Mouse (Mus musculus) activated CD4-positive, CD25-positive, alpha-beta regulatory T cell (primary cell): ENCODE results near the gene Sult2a1. TPM values are rescaled to one million over a fixed set of nuclear protein-coding genes. Genes with fewer than 3 reads are reported as not detected.

Source experiments
- polyA plus RNA-seq, 2 experiments: library from polyadenylated mRNA; unstranded; fragments of 100-300 nt; shearing (Covaris generic); gene quantifications; one replicate each; pipeline ENCODE4 v1.2.1; 2017

Gene Sult2a1
- not detected for polyA plus RNA-seq

DNA sequence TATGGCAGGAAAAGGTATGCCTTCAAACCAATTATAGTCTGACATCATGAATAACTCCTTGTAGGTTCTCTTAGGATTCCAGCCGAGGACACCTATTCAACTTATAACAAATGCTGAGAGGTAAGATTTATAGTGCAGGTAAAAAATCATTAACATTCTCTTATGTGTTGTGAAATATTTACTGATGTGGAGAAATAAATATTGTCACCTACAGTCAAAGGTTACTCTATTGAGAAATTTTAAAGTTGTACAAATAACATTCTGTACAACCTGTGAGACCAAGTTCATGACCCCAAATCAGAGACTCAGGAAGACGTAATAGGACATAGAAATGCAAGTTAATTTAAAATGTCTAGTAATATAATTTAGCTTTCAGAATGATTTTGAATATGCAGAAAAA, at the start of gene Sult2a1:
Gene Sult2a1 (minus strand): TSS at position 101 of the 400 bp plus-strand sequence.

Other genes with a start within 250 kb of the Sult2a1 start
- not detected for gene Sult2a5, start 213.4 kb downstream of the Sult2a1 start, polyA plus RNA-seq
- gene Sult2a2, start 103.9 kb downstream of the Sult2a1 start, polyA plus RNA-seq: not detected
- not detected for gene Sult2a4, start 152.2 kb upstream of the Sult2a1 start, polyA plus RNA-seq